Mouse (Mus musculus): ENCODE measurements around the gene Zkscan4. TPM values are rescaled to one million over a fixed set of nuclear protein-coding genes. Genes with fewer than 3 reads are reported as not detected.
"Not testable (repeated sequence)": the region's sequence is repeated elsewhere in the genome, so short reads cannot be mapped to it uniquely, and the experiment has no call there.

Zkscan4 gene
- polyA plus RNA-seq, 1 experiment: 3.6 TPM

DNA sequence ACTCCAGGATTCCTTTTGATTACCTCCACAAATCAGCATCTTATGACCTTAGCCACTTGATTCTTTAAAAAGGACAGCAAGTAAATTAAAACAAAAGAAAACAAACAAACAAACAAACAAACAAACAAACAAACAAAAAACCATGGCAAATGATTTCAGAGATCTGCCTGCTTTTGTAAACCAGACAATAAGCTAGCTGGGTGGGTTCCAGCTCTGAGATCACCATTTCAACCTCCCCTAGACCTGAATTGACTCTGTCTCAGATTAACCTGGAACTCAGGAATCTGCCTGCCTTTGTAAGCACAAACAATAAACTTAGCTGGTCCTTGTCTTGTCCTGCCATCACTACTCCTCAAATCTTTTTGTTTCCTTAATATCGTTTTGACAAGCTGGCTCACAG lies 8.2 kb downstream of the Zkscan4 start:
- H3K4me3 ChIP-seq (replicated peaks; ENCODE audit: insufficient read depth, low read depth, low read length): no peak overlapping the region
- TF ChIP-seq CTCF (IDR thresholded peaks at IDR 0.05; ENCODE audit: borderline replicate concordance, insufficient read depth, low read depth, low read length) (no peak), POLR2A (IDR thresholded peaks at IDR 0.05; ENCODE audit: borderline replicate concordance, insufficient read depth, low read length) (no peak)
- no peak overlapping the region for H3K27ac ChIP-seq (ENCODE audit: insufficient read depth, low read length)
- no peaks in the 10 kb centered on the region for H3K4me1 ChIP-seq (ENCODE audit: control insufficient read depth, insufficient read depth, low read length)
- no peaks in the 10 kb centered on the region for H3K27me3 ChIP-seq (ENCODE audit: control insufficient read depth, insufficient read depth, low read length)
- WGBS: 80% methylated on average over 1 of the region's 1 CpGs
- DNase-seq: no peak

DNA sequence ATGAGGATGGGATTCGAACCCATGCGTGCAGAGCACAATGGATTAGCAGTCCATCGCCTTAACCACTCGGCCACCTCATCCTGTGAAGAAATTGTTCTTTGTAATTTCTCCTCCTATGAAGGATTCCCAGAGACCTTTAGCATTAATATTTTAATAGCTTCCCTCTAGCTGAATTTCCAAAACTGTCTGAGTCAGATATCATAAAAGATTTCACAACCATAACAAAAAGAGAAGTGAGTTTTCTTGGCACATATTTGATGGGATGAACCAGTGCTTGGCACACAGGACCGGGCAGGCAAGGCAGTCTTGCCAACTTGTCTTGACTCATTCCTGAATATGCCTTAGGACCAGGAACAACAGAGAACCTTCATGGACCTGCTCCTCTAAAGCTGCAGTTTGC lies 14.1 kb downstream of the Zkscan4 start:
- H3K4me3 ChIP-seq (replicated peaks; ENCODE audit: insufficient read depth, low read depth, low read length): no peak overlapping the region
- no peak for TF ChIP-seq CTCF (IDR thresholded peaks at IDR 0.05; ENCODE audit: borderline replicate concordance, insufficient read depth, low read depth, low read length)
- TF ChIP-seq POLR2A (IDR thresholded peaks at IDR 0.05; ENCODE audit: borderline replicate concordance, insufficient read depth, low read length): no peak

DNA sequence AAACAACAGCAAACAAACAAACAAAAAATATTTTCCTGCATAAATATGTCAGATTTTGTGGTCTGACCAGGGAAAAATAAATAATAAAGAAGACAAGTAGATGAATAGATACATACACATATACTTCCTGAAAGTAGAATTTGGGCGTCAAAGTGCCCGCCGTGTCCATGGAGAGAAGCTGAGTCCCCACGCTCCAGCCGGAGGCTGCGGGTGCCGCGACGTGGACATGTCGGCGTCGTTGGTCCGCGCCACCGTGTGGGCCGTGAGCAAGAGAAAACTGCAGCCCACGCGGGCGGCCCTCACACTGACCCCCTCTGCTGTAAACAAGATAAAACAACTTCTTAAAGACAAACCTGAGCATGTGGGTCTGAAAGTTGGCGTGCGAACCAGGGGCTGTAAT lies 16.4 kb downstream of the Zkscan4 start, which contains the start of gene AK157302:
Gene AK157302 (plus strand): TSS at position 144 of the 400 bp plus-strand sequence.
- peak in 1 of 2 experiments; percentile 18 for DNase-seq
- H3K27me3 ChIP-seq (ENCODE audit: control insufficient read depth, insufficient read depth, low read length): no peaks in the 10 kb centered on the region

More for the DNA sequence above, 14.1 kb downstream of the Zkscan4 start:
- H3K27ac ChIP-seq (ENCODE audit: insufficient read depth, low read length): no peak overlapping the region
- WGBS: 87% methylated on average over 5 of the region's 5 CpGs
- no peak for DNase-seq
- no peaks in the 10 kb centered on the region for H3K27me3 ChIP-seq (ENCODE audit: control insufficient read depth, insufficient read depth, low read length)
- no peaks in the 10 kb centered on the region for H3K4me1 ChIP-seq (ENCODE audit: control insufficient read depth, insufficient read depth, low read length)

DNA sequence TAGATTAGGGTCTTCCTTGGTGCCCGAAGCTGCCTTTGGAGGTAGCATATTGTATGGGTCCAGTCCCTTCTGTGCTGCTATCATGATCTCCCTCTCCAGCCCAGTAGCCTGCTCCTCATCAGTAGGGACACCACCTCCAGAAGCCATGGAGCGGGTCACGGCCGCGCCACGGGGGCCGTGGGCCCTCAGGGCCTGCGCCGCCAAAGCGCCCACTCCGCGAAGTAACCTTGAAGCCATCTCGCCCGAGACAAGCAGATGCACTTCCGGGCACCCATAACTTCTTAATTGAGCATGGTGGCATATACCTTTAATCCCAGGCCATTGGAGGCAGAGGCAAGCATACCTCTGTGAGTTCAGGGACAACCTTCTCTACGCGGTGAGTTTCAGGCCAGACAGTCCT lies 22.5 kb downstream of the Zkscan4 start, which contains the start of gene Gm11273:
Gene Gm11273 (minus strand): TSS at position 237 of the 400 bp plus-strand sequence.
- DNase-seq; H3K4me3 ChIP-seq (replicated peaks; ENCODE audit: insufficient read depth, low read depth, low read length); H3K27me3 ChIP-seq (ENCODE audit: control insufficient read depth, insufficient read depth, low read length); H3K4me1 ChIP-seq (ENCODE audit: control insufficient read depth, insufficient read depth, low read length); H3K27ac ChIP-seq (ENCODE audit: insufficient read depth, low read length): not testable (repeated sequence)
- 88% methylated on average over 17 of the region's 17 CpGs for WGBS

More for the DNA sequence above, 16.4 kb downstream of the Zkscan4 start, which contains the start of gene AK157302:
- no peak within 1 kb of the TSS for H3K27ac ChIP-seq (ENCODE audit: insufficient read depth, low read length)
- H3K4me1 ChIP-seq (ENCODE audit: control insufficient read depth, insufficient read depth, low read length): no peaks in the 10 kb centered on the region
- TF ChIP-seq POLR2A (IDR thresholded peaks at IDR 0.05; ENCODE audit: borderline replicate concordance, insufficient read depth, low read length) (no peak), CTCF (IDR thresholded peaks at IDR 0.05; ENCODE audit: borderline replicate concordance, insufficient read depth, low read depth, low read length) (no peak)
- no peak within 1 kb of the TSS for H3K4me3 ChIP-seq (replicated peaks; ENCODE audit: insufficient read depth, low read depth, low read length)
- WGBS: 94% methylated on average over 21 of the region's 21 CpGs

DNA sequence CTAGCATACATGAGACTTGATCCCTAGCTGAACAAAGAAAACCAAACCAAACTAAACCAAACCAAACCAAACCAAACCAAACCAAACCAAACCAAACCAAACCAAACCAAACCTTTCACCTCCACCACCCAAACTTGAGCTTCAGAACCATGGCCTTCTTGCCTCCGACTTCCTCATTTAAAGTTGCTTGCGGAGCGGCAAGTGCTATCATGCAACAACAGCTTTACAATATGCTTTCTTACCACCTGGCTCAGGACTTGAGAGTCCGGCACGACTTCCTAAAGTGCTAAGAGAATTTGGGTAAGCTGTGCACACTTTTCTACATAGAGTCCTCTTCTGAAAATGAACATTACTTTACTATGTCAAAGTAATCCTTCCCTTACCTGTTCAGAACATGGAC lies 23.6 kb downstream of the Zkscan4 start:
- no peak overlapping the region for H3K4me3 ChIP-seq (replicated peaks; ENCODE audit: insufficient read depth, low read depth, low read length)
- no peak for DNase-seq
- H3K27me3 ChIP-seq (ENCODE audit: control insufficient read depth, insufficient read depth, low read length): no peaks in the 10 kb centered on the region
- WGBS: 88% methylated on average over 5 of the region's 5 CpGs
- TF ChIP-seq CTCF (IDR thresholded peaks at IDR 0.05; ENCODE audit: borderline replicate concordance, insufficient read depth, low read depth, low read length) (no peak), POLR2A (IDR thresholded peaks at IDR 0.05; ENCODE audit: borderline replicate concordance, insufficient read depth, low read length) (no peak)
- no peaks in the 10 kb centered on the region for H3K4me1 ChIP-seq (ENCODE audit: control insufficient read depth, insufficient read depth, low read length)
- H3K27ac ChIP-seq (ENCODE audit: insufficient read depth, low read length): no peak overlapping the region

DNA sequence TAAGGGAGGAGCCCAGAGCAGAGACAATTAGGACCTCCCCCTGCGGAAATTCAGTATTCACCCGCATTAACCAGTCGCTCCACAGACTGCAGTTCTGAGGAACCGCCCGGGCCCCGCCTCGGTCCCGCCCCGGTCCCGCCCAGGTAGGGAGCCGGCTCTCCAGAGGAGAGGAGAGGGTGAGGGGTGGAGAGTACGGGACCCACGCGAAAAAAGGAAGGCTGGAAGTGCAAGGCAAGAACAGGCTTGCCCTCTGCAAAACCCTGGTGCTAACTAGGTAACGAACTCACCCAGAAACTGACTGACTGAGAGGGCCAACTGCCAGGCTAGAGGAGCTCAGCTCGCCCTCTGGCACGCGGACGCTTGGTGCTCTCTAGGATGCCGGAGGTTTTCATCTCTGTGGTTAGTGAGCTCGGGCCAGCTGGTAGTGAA lies 27.5 kb downstream of the Zkscan4 start:
- TF ChIP-seq POLR2A (IDR thresholded peaks at IDR 0.05; ENCODE audit: borderline replicate concordance, insufficient read depth, low read length) (peak; percentile 78; the same call in 1 of the 2 replicates), CTCF (IDR thresholded peaks at IDR 0.05; ENCODE audit: borderline replicate concordance, insufficient read depth, low read depth, low read length) (no peak)
- H3K4me1 ChIP-seq (ENCODE audit: control insufficient read depth, insufficient read depth, low read length): no peaks in the 10 kb centered on the region
- peak overlapping the region; percentile 81 for H3K27ac ChIP-seq (ENCODE audit: insufficient read depth, low read length)
- WGBS: under 1% methylated on average over 21 of the region's 21 CpGs
- DNase-seq: peak; percentile 86 to 87
- no peaks in the 10 kb centered on the region for H3K27me3 ChIP-seq (ENCODE audit: control insufficient read depth, insufficient read depth, low read length)
- peak overlapping the region; percentile 95 for H3K4me3 ChIP-seq (replicated peaks; ENCODE audit: insufficient read depth, low read depth, low read length)

DNA sequence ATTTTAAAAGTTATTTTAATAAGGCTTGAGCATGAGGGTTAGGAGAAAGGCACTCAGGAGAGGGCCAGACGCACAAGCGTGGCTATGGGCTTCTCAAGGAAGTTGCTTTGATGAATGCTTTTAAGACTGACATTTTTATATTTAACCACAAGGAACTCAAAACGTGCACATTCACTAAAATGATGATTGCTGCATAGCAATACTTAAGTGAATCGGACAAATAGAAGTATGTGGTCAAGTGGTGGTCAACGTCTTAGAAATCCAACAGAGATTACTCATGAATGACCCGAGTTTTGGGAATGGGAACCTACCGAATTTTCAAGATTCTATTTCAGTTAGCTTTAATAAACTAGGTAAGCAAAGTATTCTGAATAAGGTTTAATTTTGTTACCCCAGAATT lies 51.4 kb downstream of the Zkscan4 start:
- DNase-seq: no peak
- H3K27me3 ChIP-seq (ENCODE audit: control insufficient read depth, insufficient read depth, low read length): no peaks in the 10 kb centered on the region
- H3K4me1 ChIP-seq (ENCODE audit: control insufficient read depth, insufficient read depth, low read length): no peaks in the 10 kb centered on the region

DNA sequence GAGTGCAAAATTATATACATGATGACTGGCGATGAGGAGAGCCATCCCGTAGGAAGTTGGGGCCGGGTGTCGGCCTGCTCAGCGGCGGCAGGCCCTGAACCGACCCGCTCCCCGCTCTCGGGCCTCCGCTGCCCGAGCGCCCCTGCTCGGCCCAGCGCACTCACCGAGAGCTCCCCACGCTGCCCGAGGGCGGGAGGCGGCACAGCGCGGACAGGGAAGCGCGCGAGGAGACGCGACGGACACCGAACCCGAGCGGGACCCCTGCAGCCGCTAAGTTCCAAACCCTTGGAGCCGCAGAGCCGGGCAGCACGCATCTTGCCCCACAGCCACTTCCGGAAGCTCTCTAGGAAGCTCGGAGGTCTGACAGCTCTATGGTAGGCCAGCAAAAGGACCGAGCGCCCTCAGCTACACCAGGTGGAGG lies 52.1 kb downstream of the Zkscan4 start, which contains the start of gene Zkscan8:
Gene Zkscan8 (minus strand): TSS at position 340 of the 421 bp plus-strand sequence.
- TF ChIP-seq CTCF (IDR thresholded peaks at IDR 0.05; ENCODE audit: borderline replicate concordance, insufficient read depth, low read depth, low read length) (no peak), POLR2A (IDR thresholded peaks at IDR 0.05; ENCODE audit: borderline replicate concordance, insufficient read depth, low read length) (peak; percentile 55; the same call in 1 of the 2 replicates)
- H3K27me3 ChIP-seq (ENCODE audit: control insufficient read depth, insufficient read depth, low read length): no peaks in the 10 kb centered on the region
- 1% methylated on average over 39 of the region's 39 CpGs for WGBS
- H3K4me3 ChIP-seq (replicated peaks; ENCODE audit: insufficient read depth, low read depth, low read length): peak within 1 kb of the TSS; percentile 84
- DNase-seq: peak; percentile 92 to 96
- H3K4me1 ChIP-seq (ENCODE audit: control insufficient read depth, insufficient read depth, low read length): no peaks in the 10 kb centered on the region
- H3K27ac ChIP-seq (ENCODE audit: insufficient read depth, low read length): peak within 1 kb of the TSS; percentile 72; the same call in 1 of the 2 replicates

More for the DNA sequence above, 51.4 kb downstream of the Zkscan4 start:
- Histone ChIP-seq H3K4me3 (replicated peaks; ENCODE audit: insufficient read depth, low read depth, low read length) (peak overlapping the region; percentile 32), H3K27ac (ENCODE audit: insufficient read depth, low read length) (no peak overlapping the region)
- TF ChIP-seq CTCF (IDR thresholded peaks at IDR 0.05; ENCODE audit: borderline replicate concordance, insufficient read depth, low read depth, low read length) (no peak), POLR2A (IDR thresholded peaks at IDR 0.05; ENCODE audit: borderline replicate concordance, insufficient read depth, low read length) (no peak)
- WGBS: 45% methylated on average over 7 of the region's 7 CpGs

Other genes with a start within 250 kb of the Zkscan4 start
- not detected in 2 replicates for gene Gpx5, start 186.2 kb upstream of the Zkscan4 start, polyA plus RNA-seq (2012; rRNA removed)
- 0.25 and 0.33 TPM in 2 replicates for gene Gpx6, start 166.8 kb upstream of the Zkscan4 start, polyA plus RNA-seq (2012; rRNA removed)
- gene Olfr1367, start 132.0 kb upstream of the Zkscan4 start, polyA plus RNA-seq (2012; rRNA removed): not detected in 2 replicates
- 6.5 and 6.7 TPM in 2 replicates for gene Zscan12, start 116.1 kb upstream of the Zkscan4 start, polyA plus RNA-seq (2012; rRNA removed)
- 45.0 and 47.4 TPM in 2 replicates for gene Zkscan3, start 76.2 kb upstream of the Zkscan4 start, polyA plus RNA-seq (2012; rRNA removed)
- gene Pgbd1, start 37.8 kb upstream of the Zkscan4 start, polyA plus RNA-seq (2012; rRNA removed): 2.6 and 2.7 TPM in 2 replicates
- 69.3 and 71.9 TPM in 2 replicates for gene Zscan26, start 25.2 kb upstream of the Zkscan4 start, polyA plus RNA-seq (2012; rRNA removed)
- gene Nkapl, start 10.4 kb upstream of the Zkscan4 start, polyA plus RNA-seq (2012; rRNA removed): 0.44 and 0.54 TPM in 2 replicates
- not detected in 2 replicates for gene Gm10065, start 534 bp downstream of the Zkscan4 start, polyA plus RNA-seq (2012; rRNA removed)
- 1.5 and 1.8 TPM in 2 replicates for gene AK157302, start 16.3 kb downstream of the Zkscan4 start, polyA plus RNA-seq (2012; rRNA removed)
- 28.3 and 29.8 TPM in 2 replicates for gene Gm11273, start 22.5 kb downstream of the Zkscan4 start, polyA plus RNA-seq (2012; rRNA removed)
- gene Zkscan8, start 52.2 kb downstream of the Zkscan4 start, polyA plus RNA-seq (2012; rRNA removed): 7.5 and 9.8 TPM in 2 replicates
- not detected in 2 replicates for gene Olfr1366, start 63.9 kb downstream of the Zkscan4 start, polyA plus RNA-seq (2012; rRNA removed)
- not detected in 2 replicates for gene Olfr1535, start 81.0 kb downstream of the Zkscan4 start, polyA plus RNA-seq (2012; rRNA removed)
- gene Olfr1364, start 102.9 kb downstream of the Zkscan4 start, polyA plus RNA-seq (2012; rRNA removed): not detected in 2 replicates
- not detected in 2 replicates for gene Olfr1362, start 135.1 kb downstream of the Zkscan4 start, polyA plus RNA-seq (2012; rRNA removed)
- 0.03 TPM in 1 of 2 replicates, not detected in the other for gene Olfr11, start 163.6 kb downstream of the Zkscan4 start, polyA plus RNA-seq (2012; rRNA removed)
- not detected in 2 replicates for gene Olfr1361, start 184.5 kb downstream of the Zkscan4 start, polyA plus RNA-seq (2012; rRNA removed)
- gene Olfr1360, start 198.5 kb downstream of the Zkscan4 start, polyA plus RNA-seq (2012; rRNA removed): not detected in 2 replicates
- gene Olfr1359, start 219.2 kb downstream of the Zkscan4 start, polyA plus RNA-seq (2012; rRNA removed): not detected in 2 replicates
- not detected in 2 replicates for gene Hist1h2bl, start 237.2 kb downstream of the Zkscan4 start, polyA plus RNA-seq (2012; rRNA removed)
- gene Hist1h2ai, start 237.5 kb downstream of the Zkscan4 start, polyA plus RNA-seq (2012; rRNA removed): 0.84 and 1.5 TPM in 2 replicates
- 2.9 TPM in 1 of 2 replicates, not detected in the other for gene Hist1h3h, start 238.8 kb downstream of the Zkscan4 start, polyA plus RNA-seq (2012; rRNA removed)
- gene Hist1h2bm, start 243.1 kb downstream of the Zkscan4 start, polyA plus RNA-seq (2012; rRNA removed): not detected in 2 replicates